Mouse (Mus musculus): ENCODE data around the gene Etv6. TPM values are rescaled to one million over a fixed set of nuclear protein-coding genes. Genes with fewer than 3 reads are reported as not detected.

Etv6 gene
- polyA plus RNA-seq, 1 experiment from 2014 or later, result 13.5 TPM

- Histone ChIP-seq H3K4me3 (no peak overlapping the region), H3K4me2 (replicated peaks) (no peak overlapping the region), H3K36me3 (no peaks in the 10 kb centered on the region), H3K4me1 (peaks cover 9% of the 10 kb centered on the region; the same call in 1 of the 2 replicates), H3K9me3 (no peaks in the 10 kb centered on the region), H3K27me3 (no peaks in the 10 kb centered on the region), H3K9ac (replicated peaks) (no peak overlapping the region), H3K27ac (replicated peaks) (no peak overlapping the region)
- ATAC-seq (ENCODE audit: low FRiP score, low read depth), result no peak
- WGBS, result 90% methylated on average over 2 of the region's 2 CpGs
These were observed 96.1 kb downstream of the Etv6 start for GRCm38 (mm10) chr6:134131601-134132000.

DNA sequence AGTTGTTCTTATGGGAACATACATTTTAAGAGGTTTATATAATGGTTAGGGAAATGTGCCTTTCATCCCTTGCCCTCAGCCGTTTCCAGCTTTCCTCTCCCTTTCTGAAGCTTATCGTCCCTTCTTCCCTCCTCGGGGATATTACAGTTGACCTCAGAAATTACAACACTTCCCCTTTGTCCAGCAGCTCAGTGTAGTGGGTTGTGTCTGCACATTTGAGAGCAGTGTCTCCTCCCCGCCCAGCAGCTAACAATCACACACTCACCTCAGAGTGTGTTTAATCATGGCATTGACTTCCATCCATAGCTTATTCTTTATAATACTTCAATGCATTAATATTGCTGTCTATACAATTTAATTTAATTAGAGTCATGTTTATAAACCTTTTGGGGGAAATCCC lies 98.3 kb downstream of the Etv6 start:
- no peaks in the 10 kb centered on the region; the same call in 1 of the 2 replicates for H3K4me1 ChIP-seq
- H3K9ac ChIP-seq (replicated peaks), result no peak overlapping the region
- H3K4me3 ChIP-seq, result no peak overlapping the region
- no peaks in the 10 kb centered on the region for H3K36me3 ChIP-seq
- WGBS, result 73% methylated on average over 4 of the region's 4 CpGs
- ATAC-seq (ENCODE audit: low FRiP score, low read depth), result no peak
- H3K9me3 ChIP-seq, result no peaks in the 10 kb centered on the region
- no peak overlapping the region for H3K4me2 ChIP-seq (replicated peaks)
- H3K27ac ChIP-seq (replicated peaks), result no peak overlapping the region
- no peaks in the 10 kb centered on the region for H3K27me3 ChIP-seq

GRCm38 (mm10) chr6:134134821-134135323 lies 99.4 kb downstream of the Etv6 start:
- Histone ChIP-seq H3K27me3 (no peaks in the 10 kb centered on the region), H3K36me3 (no peaks in the 10 kb centered on the region), H3K4me1 (no peaks in the 10 kb centered on the region), H3K4me2 (replicated peaks) (no peak overlapping the region), H3K27ac (replicated peaks) (no peak overlapping the region), H3K4me3 (no peak overlapping the region), H3K9me3 (no peaks in the 10 kb centered on the region), H3K9ac (replicated peaks) (no peak overlapping the region)
- WGBS, result 91% methylated on average over 9 of the region's 9 CpGs
- no peak for ATAC-seq (ENCODE audit: low FRiP score, low read depth)

GRCm38 (mm10) chr6:134136315-134136714 lies 100.8 kb downstream of the Etv6 start:
- Histone ChIP-seq H3K27ac (replicated peaks) (no peak overlapping the region), H3K27me3 (no peaks in the 10 kb centered on the region), H3K9ac (replicated peaks) (no peak overlapping the region), H3K4me3 (no peak overlapping the region), H3K9me3 (no peaks in the 10 kb centered on the region), H3K4me2 (replicated peaks) (no peak overlapping the region), H3K36me3 (no peaks in the 10 kb centered on the region), H3K4me1 (peaks cover 3% of the 10 kb centered on the region; the same call in 1 of the 2 replicates)
- ATAC-seq (ENCODE audit: low FRiP score, low read depth), result no peak
- 91% methylated on average over 3 of the region's 3 CpGs for WGBS

GRCm38 (mm10) chr6:134139359-134139758 lies 103.9 kb downstream of the Etv6 start:
- H3K9me3 ChIP-seq, result no peaks in the 10 kb centered on the region
- WGBS, result 96% methylated on average over 3 of the region's 3 CpGs

GRCm38 (mm10) chr6:134140718-134141615 lies 105.5 kb downstream of the Etv6 start:
- Histone ChIP-seq H3K4me1 (peaks cover 6% of the 10 kb centered on the region), H3K4me2 (replicated peaks) (no peak overlapping the region), H3K27me3 (no peaks in the 10 kb centered on the region), H3K9me3 (no peaks in the 10 kb centered on the region), H3K9ac (replicated peaks) (no peak overlapping the region), H3K36me3 (no peaks in the 10 kb centered on the region), H3K4me3 (no peak overlapping the region), H3K27ac (replicated peaks) (no peak overlapping the region; the same call in 1 of the 2 replicates)
- ATAC-seq (ENCODE audit: low FRiP score, low read depth), result no peak; the same call in 1 of the 2 replicates
- 77% methylated on average over 16 of the region's 16 CpGs for WGBS

More at GRCm38 (mm10) chr6:134139359-134139758, 103.9 kb downstream of the Etv6 start:
- Histone ChIP-seq H3K27me3 (no peaks in the 10 kb centered on the region), H3K36me3 (no peaks in the 10 kb centered on the region), H3K27ac (replicated peaks) (no peak overlapping the region), H3K9ac (replicated peaks) (no peak overlapping the region), H3K4me2 (replicated peaks) (no peak overlapping the region), H3K4me1 (peaks cover 6% of the 10 kb centered on the region), H3K4me3 (no peak overlapping the region)
- ATAC-seq (ENCODE audit: low FRiP score, low read depth), result no peak

DNA sequence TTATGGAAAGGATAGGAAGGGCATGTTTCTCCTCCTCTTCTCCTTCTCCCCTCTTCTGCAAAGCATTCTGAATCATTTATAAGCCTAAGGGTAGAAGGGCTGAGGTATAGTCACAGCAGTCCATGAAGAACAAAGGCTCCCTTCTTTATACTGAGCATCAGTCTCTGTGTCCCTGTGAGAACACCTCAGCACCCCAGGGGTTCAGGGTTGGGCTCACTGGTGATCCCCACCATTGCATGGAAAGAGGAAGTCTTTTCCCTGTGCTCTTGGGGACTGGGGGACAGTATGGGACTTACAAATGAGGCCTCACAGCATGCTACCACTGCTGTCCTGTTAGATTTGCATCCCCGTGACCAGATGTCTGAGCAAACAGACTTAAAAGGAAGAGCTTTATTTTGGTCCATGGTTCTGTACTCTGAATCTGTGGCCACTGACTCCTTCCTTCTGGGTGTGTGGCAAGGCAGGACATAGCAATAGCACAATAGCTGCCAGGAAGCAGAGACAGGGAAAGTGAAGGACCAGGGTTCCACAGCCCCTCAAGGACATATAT lies 106.2 kb downstream of the Etv6 start:
- no peak overlapping the region for H3K27ac ChIP-seq (replicated peaks)
- no peak overlapping the region for H3K9ac ChIP-seq (replicated peaks)
- ATAC-seq (ENCODE audit: low FRiP score, low read depth), result peak; percentile 16; the same call in 1 of the 2 replicates
- no peak overlapping the region for H3K4me2 ChIP-seq (replicated peaks)
- H3K4me1 ChIP-seq, result peaks cover 6% of the 10 kb centered on the region
- H3K36me3 ChIP-seq, result no peaks in the 10 kb centered on the region
- 71% methylated on average over 1 of the region's 1 CpGs for WGBS
- no peaks in the 10 kb centered on the region for H3K9me3 ChIP-seq
- no peaks in the 10 kb centered on the region for H3K27me3 ChIP-seq
- no peak overlapping the region for H3K4me3 ChIP-seq

DNA sequence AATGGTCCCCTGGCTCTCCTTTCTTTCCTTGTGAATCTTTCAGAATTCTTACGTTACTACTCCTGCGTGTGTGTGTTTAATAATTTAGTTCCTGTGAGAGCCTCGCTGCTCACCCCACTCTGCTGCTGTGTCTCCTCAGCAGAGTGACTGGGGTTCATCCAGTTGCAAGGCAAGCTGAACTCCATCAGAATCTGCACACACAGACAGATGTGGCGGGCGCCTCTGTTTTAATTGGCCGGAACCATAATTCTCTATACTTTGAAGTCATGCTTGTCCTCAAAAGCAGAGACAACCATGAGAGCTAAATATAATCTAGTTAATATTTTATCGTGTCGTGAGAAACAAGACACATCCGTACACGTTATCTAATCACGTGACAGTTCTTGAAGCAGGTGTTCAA lies 107.2 kb downstream of the Etv6 start:
- Histone ChIP-seq H3K9me3 (no peaks in the 10 kb centered on the region), H3K27ac (replicated peaks) (no peak overlapping the region), H3K4me1 (peaks cover 12% of the 10 kb centered on the region), H3K4me2 (replicated peaks) (no peak overlapping the region), H3K4me3 (no peak overlapping the region), H3K9ac (replicated peaks) (no peak overlapping the region), H3K36me3 (no peaks in the 10 kb centered on the region), H3K27me3 (no peaks in the 10 kb centered on the region)
- WGBS, result 93% methylated on average over 11 of the region's 11 CpGs
- ATAC-seq (ENCODE audit: low FRiP score, low read depth), result no peak

DNA sequence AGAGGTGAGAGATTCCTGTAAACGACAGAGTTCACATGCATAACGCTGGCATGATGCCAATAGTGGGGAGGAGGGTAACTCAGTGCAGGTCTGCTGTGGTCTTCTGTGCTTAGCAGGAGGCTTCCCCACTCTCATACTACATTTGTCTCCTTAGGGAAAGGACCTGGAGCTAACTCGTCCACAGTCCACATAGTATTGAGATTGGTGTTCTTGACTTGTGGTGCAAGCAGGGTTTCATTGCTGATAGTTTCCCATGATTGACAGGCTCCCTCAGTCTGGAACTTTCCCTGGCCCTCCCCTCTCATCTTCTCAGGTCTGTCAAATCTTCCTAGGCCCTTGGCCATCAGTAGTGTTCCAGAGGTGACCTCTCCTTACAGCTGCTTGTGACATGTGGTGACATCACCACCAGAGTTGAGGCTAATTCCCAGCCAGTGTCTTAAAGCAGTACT lies 108.2 kb downstream of the Etv6 start:
- WGBS, result 75% methylated on average over 3 of the region's 3 CpGs
- peaks cover 21% of the 10 kb centered on the region for H3K4me1 ChIP-seq
- no peak for ATAC-seq (ENCODE audit: low FRiP score, low read depth)
- H3K4me2 ChIP-seq (replicated peaks), result no peak overlapping the region
- no peak overlapping the region for H3K4me3 ChIP-seq
- H3K27ac ChIP-seq (replicated peaks), result no peak overlapping the region
- no peaks in the 10 kb centered on the region for H3K27me3 ChIP-seq
- H3K36me3 ChIP-seq, result no peaks in the 10 kb centered on the region
- H3K9me3 ChIP-seq, result no peaks in the 10 kb centered on the region
- H3K9ac ChIP-seq (replicated peaks), result no peak overlapping the region

DNA sequence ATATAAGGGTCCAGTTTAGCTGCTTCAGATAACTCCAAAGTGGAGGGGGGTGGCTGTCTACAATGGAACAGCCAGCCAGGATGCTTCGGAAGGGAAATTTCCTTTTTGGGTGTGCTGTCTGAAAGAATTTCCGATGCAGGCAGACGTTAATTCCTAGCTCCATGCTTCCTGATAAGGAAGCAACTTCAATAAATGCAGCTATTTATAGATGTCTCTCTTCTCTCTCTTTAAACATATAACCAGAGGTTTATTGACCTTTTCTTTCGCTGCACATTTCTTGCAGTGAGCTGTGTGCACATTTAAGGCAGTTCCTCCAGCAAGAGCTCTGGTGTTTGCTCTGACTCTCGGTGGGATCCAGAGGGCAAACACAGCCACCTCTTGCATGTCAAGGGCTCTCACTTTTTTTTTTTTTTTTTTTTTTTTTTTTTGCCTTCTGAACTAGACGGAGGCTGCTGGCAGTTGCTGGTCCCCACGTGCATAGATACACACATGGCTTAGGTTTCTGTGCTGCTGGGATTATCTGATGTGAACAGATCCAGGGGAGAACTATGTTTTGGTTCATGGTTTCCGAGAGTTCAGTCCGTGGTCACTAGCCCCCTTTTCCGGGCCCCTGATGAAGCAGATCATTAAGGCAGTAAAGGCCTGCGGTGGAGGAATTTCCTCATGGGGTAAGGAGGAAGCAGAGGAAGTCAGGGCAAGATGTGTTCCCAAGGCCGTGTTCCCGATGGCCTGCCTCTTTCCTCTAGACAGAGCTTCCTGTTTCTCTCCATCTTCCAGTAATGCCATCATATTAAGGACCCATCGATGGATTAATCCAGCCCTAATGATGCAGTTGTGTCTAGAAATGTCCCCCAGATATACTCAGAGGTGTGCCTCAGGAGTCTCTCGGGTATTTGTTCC lies 109.0 kb downstream of the Etv6 start:
- Histone ChIP-seq H3K36me3 (no peaks in the 10 kb centered on the region), H3K4me2 (replicated peaks) (no peak overlapping the region), H3K4me3 (no peak overlapping the region), H3K27me3 (no peaks in the 10 kb centered on the region), H3K9ac (replicated peaks) (no peak overlapping the region), H3K27ac (replicated peaks) (no peak overlapping the region), H3K9me3 (no peaks in the 10 kb centered on the region), H3K4me1 (peaks cover 24% of the 10 kb centered on the region)
- ATAC-seq (ENCODE audit: low FRiP score, low read depth), result no peak
- WGBS, result 74% methylated on average over 15 of the region's 15 CpGs

DNA sequence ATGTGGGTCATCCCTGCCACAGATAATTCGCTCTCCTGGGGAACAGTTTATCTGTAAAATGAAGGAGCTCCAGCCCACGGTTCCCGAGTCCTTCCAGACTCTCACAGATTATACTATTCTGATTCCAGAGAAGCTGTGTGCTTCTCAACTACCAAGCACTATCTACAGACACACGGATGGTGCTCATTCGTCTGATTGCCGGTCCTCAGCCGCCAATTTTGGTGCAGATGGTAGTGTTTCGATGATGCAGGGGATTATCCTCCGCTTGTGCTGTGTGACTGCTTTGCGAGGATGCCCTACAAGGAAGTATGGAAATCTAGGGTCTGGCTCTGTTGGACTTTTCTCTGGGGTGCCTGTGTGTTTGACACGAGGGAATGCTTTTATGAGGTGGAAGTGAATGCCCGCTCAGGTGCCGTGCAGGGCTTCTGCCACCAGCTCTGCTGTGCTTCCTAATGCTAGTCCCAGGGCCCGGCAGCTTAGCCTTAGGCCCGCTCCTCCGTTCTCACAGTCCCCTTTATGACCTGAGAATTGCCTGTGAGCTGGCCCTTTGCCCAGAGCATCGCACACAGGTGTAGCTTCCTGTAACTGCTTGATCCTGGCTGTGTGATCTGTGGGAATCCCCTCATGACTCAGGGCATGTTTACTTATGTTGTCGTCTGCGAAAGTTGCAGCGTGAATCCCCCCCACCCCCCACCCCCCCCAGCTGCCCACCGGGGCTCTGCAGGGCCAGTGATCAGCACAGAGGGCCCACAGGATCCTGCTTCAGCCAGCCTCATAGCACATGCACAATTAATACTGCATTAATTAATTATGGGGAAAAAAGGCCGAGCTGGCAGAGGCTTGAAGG lies 112.3 kb downstream of the Etv6 start:
- Histone ChIP-seq H3K27ac (replicated peaks) (peak overlapping the region; percentile 30; the same call in 1 of the 2 replicates), H3K9me3 (no peaks in the 10 kb centered on the region), H3K4me3 (no peak overlapping the region), H3K27me3 (no peaks in the 10 kb centered on the region), H3K4me1 (peaks cover 26% of the 10 kb centered on the region), H3K9ac (replicated peaks) (no peak overlapping the region), H3K4me2 (replicated peaks) (no peak overlapping the region), H3K36me3 (no peaks in the 10 kb centered on the region)
- WGBS, result 63% methylated on average over 22 of the region's 22 CpGs
- peak; percentile 62 for ATAC-seq (ENCODE audit: low FRiP score, low read depth)
